Mouse (Mus musculus) intestine, postnatal 0 days (tissue): ENCODE results near the gene Ankzf1. TPM values are rescaled to one million over a fixed set of nuclear protein-coding genes. Genes with fewer than 3 reads are reported as not detected.

Experiments used
- ATAC-seq: fragments of 200-750 bp; cut with Nextera tagmentation; 2 replicates; pipeline ENCODE4 v1.8.0; 2017; ENCODE audit warnings: mild to moderate bottlenecking, moderate TSS enrichment, moderate library complexity
- H3K27ac ChIP-seq: fragments of 300-500 bp; sonication (generic); 2 replicates; pipeline ENCODE4 v1.5.1; 2014; ENCODE audit warnings: mild to moderate bottlenecking, low read depth, low read length, moderate library complexity
- H3K27me3 ChIP-seq: fragments of 300-500 bp; sonication (generic); replicated peaks from 2 replicates; pipeline ENCODE4 v1.6.1; 2014; ENCODE audit warnings: low read length, mixed read lengths; ENCODE audit not compliant: control insufficient read depth, insufficient read depth
- H3K36me3 ChIP-seq: fragments of 300-500 bp; sonication (generic); 2 replicates; pipeline ENCODE4 v1.6.1; 2014; ENCODE audit warnings: mild to moderate bottlenecking, moderate library complexity; ENCODE audit not compliant: control insufficient read depth, insufficient read depth
- H3K4me1 ChIP-seq: fragments of 300-500 bp; sonication (generic); replicated peaks from 2 replicates; pipeline ENCODE4 v1.6.1; 2014; ENCODE audit warnings: antibody characterized with exemption, low read length, mixed read lengths; ENCODE audit not compliant: control insufficient read depth, insufficient read depth
- H3K4me2 ChIP-seq: fragments of 300-500 bp; sonication (generic); replicated peaks from 2 replicates; pipeline ENCODE4 v1.6.1; 2014; ENCODE audit warnings: low read depth, mild to moderate bottlenecking, moderate library complexity
- H3K4me3 ChIP-seq: fragments of 300-500 bp; sonication (generic); 2 replicates; pipeline ENCODE4 v1.5.1; 2014; ENCODE audit warnings: low read depth, low read length
- H3K9ac ChIP-seq: fragments of 300-500 bp; sonication (generic); 2 replicates; pipeline ENCODE4 v1.6.1; 2014; ENCODE audit warnings: mild to moderate bottlenecking, low read depth, low read length
- H3K9me3 ChIP-seq: fragments of 300-500 bp; sonication (generic); 2 replicates; pipeline ENCODE4 v1.6.1; 2016; ENCODE audit warnings: mixed run types; ENCODE audit not compliant: control insufficient read depth
- CTCF ChIP-seq: sonication (generic); IDR thresholded peaks from 2 replicates; pipeline ENCODE4 v1.5.1; 2016; ENCODE audit warnings: low read depth, mild to moderate bottlenecking, control low read depth, antibody characterized with exemption, moderate library complexity
- WGBS: fragments of 180-500 bp; shearing (Covaris S2); extraction: QIAGEN DNeasy Blood & Tissue Kit; methylation state at CpG from one replicate; pipeline ENCODE4 v1.1.7; 2014; 5-methylcytosine and 5-hydroxymethylcytosine counted together
- polyA plus RNA-seq: library from polyadenylated mRNA; unstranded; fragments of >200 nt; fragmentation: Nextera tagmentation; extraction: Ambion mirVana; gene quantifications from 2 replicates; pipeline ENCODE4 v1.2.1, GENCODE M21; 2015

The Ankzf1 gene
- polyA plus RNA-seq, 1 experiment from 2014 or later: 10.7 TPM

GRCm38 (mm10) chr1:75234606-75235005 is 42.7 kb downstream of the Ankzf1 start:
- WGBS: 1% methylated on average over 8 of the region's 8 CpGs
- no peaks in the 10 kb centered on the region for H3K27me3 ChIP-seq
- no peaks in the 10 kb centered on the region; the same call in 1 of the 2 replicates for H3K4me1 ChIP-seq
- no peak overlapping the region for H3K4me3 ChIP-seq
- TF ChIP-seq CTCF: peak; percentile 80
- peak overlapping the region; percentile 39; the same call in 1 of the 2 replicates for H3K4me2 ChIP-seq
- no peak for ATAC-seq
- no peak overlapping the region for H3K9ac ChIP-seq
- no peaks in the 10 kb centered on the region for H3K9me3 ChIP-seq
- no peak overlapping the region for H3K27ac ChIP-seq
- H3K36me3 ChIP-seq: peaks cover 4% of the 10 kb centered on the region; the same call in 1 of the 2 replicates

DNA sequence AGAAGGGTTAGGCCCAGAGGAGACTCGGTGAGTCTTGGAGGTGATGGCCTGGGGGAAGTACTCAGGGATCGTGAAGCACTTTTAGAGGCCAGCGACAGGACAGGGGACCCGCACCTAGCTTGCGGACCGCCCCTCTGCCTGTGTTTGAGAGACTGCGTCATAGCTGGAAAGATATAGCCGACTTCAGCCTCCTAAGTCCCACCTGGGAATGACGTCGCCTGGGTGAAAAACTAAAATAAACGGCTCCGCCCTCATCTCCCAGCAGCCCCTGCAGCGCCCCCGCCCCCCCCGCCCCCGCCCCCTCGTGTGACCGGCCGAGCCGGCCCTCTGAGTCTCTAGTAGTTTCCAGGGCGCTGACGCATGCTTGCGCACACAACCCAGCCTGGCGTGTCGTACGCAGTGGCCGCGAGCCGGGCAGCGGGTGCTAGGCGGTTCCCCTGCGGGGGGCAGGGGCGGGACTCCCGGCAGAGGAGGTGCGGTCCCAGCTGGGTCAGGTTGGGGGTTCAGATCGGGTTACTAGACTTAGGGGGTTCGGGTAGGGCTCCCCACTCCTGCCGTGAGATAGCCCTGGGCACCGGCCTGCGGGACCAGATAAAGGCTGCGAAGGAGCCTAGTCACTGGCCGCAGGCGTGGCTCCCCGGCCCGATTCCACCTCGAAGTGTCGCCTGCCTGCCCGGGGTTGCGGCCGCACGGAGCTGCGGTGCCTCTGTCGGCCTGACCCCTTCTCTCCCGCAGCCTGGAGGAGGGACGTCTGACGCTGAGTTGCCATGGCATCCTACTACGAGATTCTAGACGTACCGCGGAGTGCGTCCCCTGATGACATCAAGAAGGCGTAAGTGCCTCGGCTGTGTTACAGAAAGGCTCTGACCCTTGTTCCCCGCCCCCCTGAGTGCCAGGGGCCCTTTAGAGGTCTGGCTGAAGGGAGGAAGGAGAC is 44.4 kb downstream of the Ankzf1 start, which contains the start of gene Dnajb2:
Gene Dnajb2 (plus strand): TSS at position 290 of the 934 bp plus-strand sequence.
- peaks cover 18% of the 10 kb centered on the region; the same call in 1 of the 2 replicates for H3K36me3 ChIP-seq
- peak within 1 kb of the TSS; percentile 98 for H3K4me2 ChIP-seq
- no peak for TF ChIP-seq CTCF
- peak; percentile 90 for ATAC-seq
- under 1% methylated on average over 63 of the region's 64 CpGs for WGBS
- no peaks in the 10 kb centered on the region for H3K27me3 ChIP-seq
- H3K4me1 ChIP-seq: no peaks in the 10 kb centered on the region; the same call in 1 of the 2 replicates
- H3K9me3 ChIP-seq: no peaks in the 10 kb centered on the region
- peak within 1 kb of the TSS; percentile 79 for H3K27ac ChIP-seq
- H3K9ac ChIP-seq: peak within 1 kb of the TSS; percentile 81
- peak within 1 kb of the TSS; percentile 69 for H3K4me3 ChIP-seq

DNA sequence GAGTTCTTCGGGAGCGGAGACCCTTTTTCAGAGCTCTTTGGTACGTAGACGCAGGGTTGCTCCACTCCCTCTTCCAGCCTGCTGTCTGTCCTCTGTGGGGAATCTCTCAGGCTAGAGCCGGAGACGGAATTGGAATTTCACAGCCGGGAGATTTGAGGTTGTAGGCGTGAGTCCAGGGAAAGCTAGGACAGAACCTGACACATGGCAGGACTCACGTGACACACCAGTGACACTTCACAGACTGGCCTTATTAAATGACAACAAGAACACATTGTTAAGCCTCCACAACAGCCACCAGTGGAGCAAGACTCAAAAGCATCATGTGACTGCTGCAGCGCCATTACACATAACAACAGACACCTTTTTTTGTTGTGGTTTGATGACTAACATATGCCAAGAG is 47.6 kb downstream of the Ankzf1 start:
- H3K4me2 ChIP-seq: no peak overlapping the region
- H3K4me3 ChIP-seq: no peak overlapping the region
- H3K4me1 ChIP-seq: no peaks in the 10 kb centered on the region; the same call in 1 of the 2 replicates
- H3K27me3 ChIP-seq: no peaks in the 10 kb centered on the region
- H3K27ac ChIP-seq: no peak overlapping the region
- H3K9ac ChIP-seq: no peak overlapping the region
- 88% methylated on average over 10 of the region's 10 CpGs for WGBS
- no peaks in the 10 kb centered on the region for H3K9me3 ChIP-seq
- TF ChIP-seq CTCF: no peak
- no peak for ATAC-seq
- peaks cover 36% of the 10 kb centered on the region for H3K36me3 ChIP-seq

DNA sequence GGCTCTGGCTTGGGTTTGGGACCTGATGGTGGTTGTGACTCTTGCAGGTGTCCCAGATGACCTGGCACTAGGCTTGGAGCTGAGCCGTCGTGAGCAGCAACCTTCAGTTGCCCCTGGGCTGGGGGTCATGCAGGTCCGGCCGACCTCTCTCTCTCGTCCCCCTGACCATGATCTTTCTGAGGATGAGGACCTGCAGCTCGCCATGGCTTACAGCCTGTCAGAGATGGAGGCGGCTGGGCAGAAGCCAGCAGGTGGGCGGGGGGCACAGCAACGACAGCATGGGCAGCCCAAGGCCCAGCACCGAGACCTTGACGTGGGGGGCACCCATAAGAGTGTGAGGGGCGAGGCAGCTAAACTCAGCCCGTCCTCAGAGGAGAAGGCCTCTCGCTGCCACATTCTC is 51.5 kb downstream of the Ankzf1 start:
- 84% methylated on average over 14 of the region's 14 CpGs for WGBS
- no peak for ATAC-seq
- Histone ChIP-seq H3K4me2 (no peak overlapping the region), H3K9ac (no peak overlapping the region), H3K9me3 (no peaks in the 10 kb centered on the region), H3K4me3 (no peak overlapping the region), H3K27ac (no peak overlapping the region), H3K27me3 (no peaks in the 10 kb centered on the region), H3K36me3 (peaks cover 39% of the 10 kb centered on the region), H3K4me1 (no peaks in the 10 kb centered on the region)
- TF ChIP-seq CTCF: no peak

GRCm38 (mm10) chr1:75244175-75244826 is 52.4 kb downstream of the Ankzf1 start:
- Histone ChIP-seq H3K9me3 (no peaks in the 10 kb centered on the region), H3K27ac (no peak overlapping the region), H3K4me3 (no peak overlapping the region), H3K9ac (no peak overlapping the region), H3K4me1 (no peaks in the 10 kb centered on the region), H3K36me3 (peaks cover 37% of the 10 kb centered on the region), H3K27me3 (no peaks in the 10 kb centered on the region), H3K4me2 (no peak overlapping the region)
- WGBS: 93% methylated on average over 12 of the region's 12 CpGs
- no peak for TF ChIP-seq CTCF
- peak; percentile 12 for ATAC-seq

GRCm38 (mm10) chr1:75244836-75245235 is 52.9 kb downstream of the Ankzf1 start:
- no peak for TF ChIP-seq CTCF
- Histone ChIP-seq H3K4me3 (no peak overlapping the region), H3K9me3 (no peaks in the 10 kb centered on the region), H3K4me1 (no peaks in the 10 kb centered on the region), H3K4me2 (no peak overlapping the region), H3K27me3 (no peaks in the 10 kb centered on the region), H3K36me3 (peaks cover 32% of the 10 kb centered on the region), H3K27ac (no peak overlapping the region), H3K9ac (no peak overlapping the region)
- ATAC-seq: peak; percentile 67
- WGBS: 32% methylated on average over 4 of the region's 4 CpGs
